Mouse (Mus musculus): ENCODE measurements at regions not wholly inside any gene's neighbourhood (a gene's known extent, or its start where the extent isn't known, plus 50 kb on each side); places are given as distances from the start of the nearest gene placed in this dataset.

GRCm38 (mm10) chr5:126566226-126566625 lies 675.4 kb upstream of the Tmem132c start:
- in situ Hi-C loops (cut with MseI, MboI), result no loop called here

- in situ Hi-C loops (cut with MseI, MboI), result no loop called here
These were observed 667.8 kb upstream of the Tmem132c start for GRCm38 (mm10) chr5:126573766-126574165.

DNA sequence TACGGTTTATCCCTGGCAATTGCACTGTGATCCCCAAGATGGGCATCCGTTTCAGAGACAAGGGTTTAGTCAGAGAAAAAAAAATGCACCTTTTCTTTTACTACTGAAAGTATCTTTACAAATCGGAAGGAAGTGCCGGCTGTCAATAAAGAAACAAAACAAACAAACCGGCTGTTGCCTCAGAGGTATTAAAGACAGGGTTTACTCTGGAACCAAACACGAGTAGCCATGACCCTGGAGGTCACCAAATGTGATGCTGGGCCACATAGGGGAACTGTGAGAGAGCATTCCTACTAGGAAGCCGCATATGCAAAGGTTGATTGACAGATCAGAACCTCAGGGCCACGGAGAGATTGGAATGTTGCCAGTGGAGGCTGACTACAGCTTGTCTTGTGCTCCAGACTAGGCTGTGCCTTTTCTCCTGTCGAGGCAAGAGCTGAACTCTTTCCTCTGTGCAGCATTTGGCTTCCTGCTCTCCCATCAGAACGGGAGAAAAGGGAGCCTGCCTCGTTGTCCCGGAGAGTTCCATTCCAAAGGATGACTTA lies 643.8 kb upstream of the Tmem132c start:
- in situ Hi-C loops (cut with MseI, MboI), result no loop called here

DNA sequence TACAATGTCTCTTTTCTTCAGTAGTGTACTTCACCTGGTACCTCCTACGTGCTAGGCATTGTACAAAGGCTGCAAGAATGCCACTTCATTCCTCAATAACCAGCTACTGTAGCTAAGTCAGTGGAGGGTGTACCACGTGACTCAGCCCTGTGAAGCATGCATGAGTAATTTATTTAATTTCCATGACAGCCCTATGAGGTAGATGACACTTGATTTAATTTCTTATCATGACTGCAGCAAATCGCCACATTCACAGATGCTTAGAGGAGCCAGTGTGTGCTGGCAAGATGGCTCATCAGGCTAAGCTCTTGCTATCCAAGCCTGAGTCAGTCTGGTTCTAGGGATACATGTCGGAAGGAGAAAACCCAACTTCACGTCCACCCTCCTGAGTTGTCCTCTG lies 642.0 kb upstream of the Tmem132c start:
- in situ Hi-C loops (cut with MseI, MboI), result no loop called here

DNA sequence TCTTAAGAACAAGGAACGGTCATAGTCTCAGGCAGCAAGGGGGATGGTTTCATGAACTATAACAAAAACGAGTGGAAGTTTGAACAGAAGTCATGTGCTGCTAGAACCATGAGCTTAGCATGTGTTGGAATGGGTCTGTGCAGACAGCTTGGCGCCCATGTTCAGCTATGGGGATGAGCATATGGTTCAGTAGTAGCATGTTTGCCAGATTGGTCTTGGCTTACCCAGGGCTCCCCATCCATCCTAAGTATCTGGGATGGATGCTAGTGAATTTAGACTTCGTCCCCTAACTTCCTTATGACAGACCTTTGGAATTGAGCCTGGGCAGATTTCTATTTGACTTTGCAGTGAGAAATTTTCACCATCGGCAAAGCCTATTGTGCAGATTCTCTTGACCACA lies 634.9 kb upstream of the Tmem132c start:
- in situ Hi-C loops (cut with MseI, MboI), result no loop called here

GRCm38 (mm10) chr5:126612571-126612970 lies 629.0 kb upstream of the Tmem132c start:
- in situ Hi-C loops (cut with MseI, MboI), result no loop called here

- in situ Hi-C loops (cut with MseI, MboI), result no loop called here
These were observed 619.1 kb upstream of the Tmem132c start for GRCm38 (mm10) chr5:126622551-126622950.

- in situ Hi-C loops (cut with MseI, MboI), result no loop called here
These were observed 618.4 kb upstream of the Tmem132c start for GRCm38 (mm10) chr5:126623205-126623604.

DNA sequence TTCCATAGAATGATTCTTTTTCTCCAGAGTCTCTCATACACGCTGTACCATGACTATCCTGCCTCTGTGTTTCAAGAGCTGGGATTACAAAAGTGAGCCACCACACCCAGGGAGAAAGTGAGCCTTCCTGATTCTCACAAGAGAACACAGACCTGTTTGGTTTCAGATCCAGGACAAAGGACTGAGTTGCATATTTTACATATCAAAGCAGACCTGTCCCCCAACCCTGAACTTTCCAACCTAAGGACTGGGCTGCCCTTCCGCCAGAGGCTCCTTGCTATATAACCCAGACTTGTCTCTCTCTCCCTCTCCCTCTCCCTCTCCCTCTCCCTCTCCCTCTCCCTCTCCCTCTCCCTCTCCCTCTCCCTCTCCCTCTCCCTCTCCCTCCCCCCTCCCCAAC lies 611.8 kb upstream of the Tmem132c start:
- in situ Hi-C loops (cut with MseI, MboI), result no loop called here

GRCm38 (mm10) chr5:126650415-126650814 lies 591.2 kb upstream of the Tmem132c start:
- in situ Hi-C loops (cut with MseI, MboI), result no loop called here

DNA sequence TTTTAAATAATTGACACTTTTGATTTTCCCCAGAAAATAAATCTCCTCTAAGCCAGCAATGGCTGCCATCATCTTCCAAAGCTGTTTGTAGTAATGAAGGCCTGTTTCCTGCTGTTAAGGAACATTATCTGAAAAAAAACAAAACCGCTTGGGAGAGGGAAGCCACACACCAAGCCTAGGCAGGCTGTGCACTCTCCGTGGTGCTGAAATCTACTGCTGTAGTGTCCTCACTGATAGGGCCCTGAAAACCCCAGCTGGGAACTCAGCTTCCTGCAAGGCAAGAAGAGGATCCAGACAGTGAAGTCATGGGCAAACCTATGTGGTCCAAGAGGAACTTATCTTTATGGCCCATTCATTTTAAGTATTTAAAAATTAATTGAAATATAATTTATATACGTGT lies 590.2 kb upstream of the Tmem132c start:
- in situ Hi-C loops (cut with MseI, MboI), result no loop called here

DNA sequence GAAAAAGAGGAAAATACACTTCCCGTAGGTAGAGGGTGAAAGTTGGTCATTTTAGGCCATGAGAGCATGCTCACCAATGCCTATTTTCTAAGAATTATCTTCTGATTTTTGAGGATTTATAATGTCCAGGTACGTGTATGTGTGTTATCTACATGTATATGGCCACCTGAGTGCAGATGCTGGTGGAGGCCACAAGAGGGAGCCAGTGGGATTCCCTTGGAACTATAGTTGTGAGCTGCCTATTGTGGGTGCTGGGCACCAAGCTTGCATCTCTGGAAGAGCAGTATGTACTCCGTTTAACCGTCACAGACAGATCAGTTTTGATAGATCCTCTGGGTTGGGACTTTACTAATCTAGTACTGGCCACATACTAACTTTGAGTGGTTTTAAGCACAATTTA lies 579.0 kb upstream of the Tmem132c start:
- in situ Hi-C loops (cut with MseI, MboI), result no loop called here

DNA sequence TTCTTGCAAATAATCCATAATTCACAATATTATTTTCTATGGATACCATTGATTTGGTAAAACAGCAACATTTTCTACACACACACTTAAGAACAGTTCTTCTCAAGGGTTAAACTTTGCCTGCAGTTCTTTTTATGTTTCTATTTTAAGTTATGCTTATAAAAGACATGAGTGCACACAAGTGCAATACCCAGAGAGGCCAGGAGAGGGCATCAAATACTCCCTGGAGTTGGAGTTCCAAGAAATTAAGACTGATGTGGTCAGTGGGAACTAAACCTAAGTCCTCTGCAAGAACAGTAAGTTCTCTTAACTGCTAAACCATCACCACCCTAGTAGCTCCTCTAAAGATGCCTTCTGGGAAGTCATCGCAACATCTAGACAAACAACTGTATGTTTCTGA lies 570.5 kb upstream of the Tmem132c start:
- in situ Hi-C loops (cut with MseI, MboI), result loop anchor here in 1 of 2 experiments (5.0 kb wide), 1 partner anchor 61 kb away; no protein-coding TSS in a partner anchor

- in situ Hi-C loops (cut with MseI, MboI), result no loop called here
These were observed 561.3 kb upstream of the Tmem132c start for GRCm38 (mm10) chr5:126680262-126680661.

- in situ Hi-C loops (cut with MseI, MboI), result no loop called here
These were observed 542.3 kb upstream of the Tmem132c start for GRCm38 (mm10) chr5:126699314-126699713.

DNA sequence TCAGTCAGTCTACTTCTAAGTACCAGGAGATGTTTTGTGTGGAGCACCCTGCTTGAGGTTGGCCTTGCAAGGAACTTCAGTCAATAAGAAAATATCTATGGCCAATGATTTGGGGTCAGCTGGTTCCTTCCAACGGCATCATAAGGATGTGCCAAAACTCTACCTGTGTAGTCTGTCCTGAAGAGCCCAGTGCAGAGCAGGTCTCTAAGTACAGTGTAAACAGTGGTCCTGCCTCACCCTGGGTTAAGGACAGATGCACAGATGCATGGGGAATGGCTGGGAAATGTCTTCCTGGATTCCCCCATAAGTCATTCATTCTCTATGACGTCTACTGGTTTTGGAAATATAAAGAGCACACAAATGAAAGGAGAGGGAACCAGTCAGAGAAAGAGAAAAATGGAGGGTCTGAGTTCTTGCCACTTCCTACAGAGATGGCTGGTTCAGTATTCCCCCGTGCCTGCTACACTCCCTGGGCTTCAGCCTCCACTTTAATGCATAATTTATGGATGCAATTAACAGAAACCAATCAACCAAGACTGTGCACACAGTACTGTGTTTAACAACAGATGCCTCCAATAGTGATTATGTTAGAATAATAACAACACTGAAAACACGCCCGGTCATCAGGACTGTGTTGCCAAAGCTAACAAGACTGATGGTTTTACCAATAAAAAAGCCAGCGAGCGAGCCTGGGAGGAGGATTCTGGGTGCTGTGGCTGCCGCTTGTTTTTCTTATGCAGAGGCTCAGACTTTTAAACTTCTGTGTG lies 537.9 kb upstream of the Tmem132c start:
- in situ Hi-C loops (cut with MseI, MboI), result no loop called here

GRCm38 (mm10) chr5:126705871-126706270 lies 535.7 kb upstream of the Tmem132c start:
- in situ Hi-C loops (cut with MseI, MboI), result no loop called here

GRCm38 (mm10) chr5:126706701-126707100 lies 534.9 kb upstream of the Tmem132c start:
- in situ Hi-C loops (cut with MseI, MboI), result no loop called here

DNA sequence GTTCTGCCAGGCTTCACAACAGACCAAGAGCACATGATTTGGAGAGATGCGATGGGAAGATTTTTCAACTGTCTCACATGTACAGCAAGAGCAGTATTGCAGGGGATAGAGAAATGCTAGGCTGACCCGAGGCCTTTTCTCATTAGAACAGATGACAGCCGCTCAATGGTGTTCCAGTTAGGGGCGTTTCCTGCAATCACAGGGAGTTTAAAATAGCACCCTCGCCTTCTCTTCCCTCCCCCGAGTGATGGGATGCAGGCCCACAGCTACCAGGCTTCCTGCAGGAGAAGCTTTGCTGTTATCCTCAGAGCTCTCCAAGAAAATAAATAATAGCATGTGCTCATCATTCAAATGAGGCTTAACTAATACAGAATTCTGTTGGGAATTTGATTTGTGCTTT lies 526.9 kb upstream of the Tmem132c start:
- in situ Hi-C loops (cut with MseI, MboI), result no loop called here

- in situ Hi-C loops (cut with MseI, MboI), result no loop called here
These were observed 523.2 kb upstream of the Tmem132c start for GRCm38 (mm10) chr5:126718421-126718820.

DNA sequence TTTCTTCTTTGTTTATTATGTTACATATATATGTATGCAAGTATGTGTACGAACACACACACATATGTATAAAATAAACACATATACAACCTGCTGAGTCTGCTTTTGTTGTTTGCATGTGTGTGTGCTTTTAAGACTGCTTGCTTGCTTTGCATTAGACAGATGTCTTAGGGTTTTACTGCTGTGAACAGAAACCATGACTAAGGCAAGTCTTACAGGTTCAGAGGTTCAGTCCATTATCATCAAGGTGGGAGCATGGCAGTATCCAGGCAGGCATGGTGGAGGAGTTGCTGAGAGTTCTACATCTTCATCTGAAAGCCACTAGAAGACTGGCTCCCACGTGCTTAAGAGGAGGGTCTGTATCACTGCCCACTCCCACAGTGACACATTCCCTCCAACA lies 520.3 kb upstream of the Tmem132c start:
- in situ Hi-C loops (cut with MseI, MboI), result no loop called here

GRCm38 (mm10) chr5:126723304-126724295 lies 518.0 kb upstream of the Tmem132c start:
- in situ Hi-C loops (cut with MseI, MboI), result no loop called here

All from mouse trophoblast stem cell (cell line).